Mouse (Mus musculus) layer of hippocampus, adult 6 months (tissue): ENCODE data around the gene Osgep. TPM values are rescaled to one million over a fixed set of nuclear protein-coding genes. Genes with fewer than 3 reads are reported as not detected.

Source experiments
- long read RNA-seq, 2 experiments: library from polyadenylated mRNA; unstranded; transcript quantifications; one replicate each; pipeline ENCODE4 v2.0.0; 2019 to 2020
- polyA plus RNA-seq: library from polyadenylated mRNA; unstranded; fragments of <200 nt; fragmentation: Nextera tagmentation; gene quantifications from 2 replicates; pipeline ENCODE4 v1.2.3, GENCODE M21; 2021

Osgep gene
- 75.5 and 79.0 TPM in 2 replicates for polyA plus RNA-seq
- long read RNA-seq, experiment 1, transcript Osgep-202 (11 exons, 3,388 nt) = major isoform, 92 of 116 reads
- long read RNA-seq, experiment 1, partial matches to known transcripts = 6 of 116 reads
- long read RNA-seq, experiment 1, other reads (novel, unspliced or antisense) = 18 of 116 reads
- long read RNA-seq, experiment 2, transcript Osgep-202 (11 exons, 3,388 nt) = major isoform, 116 of 145 reads
- long read RNA-seq, experiment 2, partial matches to known transcripts = 1 of 145 reads
- long read RNA-seq, experiment 2, other reads (novel, unspliced or antisense) = 25 of 145 reads

DNA sequence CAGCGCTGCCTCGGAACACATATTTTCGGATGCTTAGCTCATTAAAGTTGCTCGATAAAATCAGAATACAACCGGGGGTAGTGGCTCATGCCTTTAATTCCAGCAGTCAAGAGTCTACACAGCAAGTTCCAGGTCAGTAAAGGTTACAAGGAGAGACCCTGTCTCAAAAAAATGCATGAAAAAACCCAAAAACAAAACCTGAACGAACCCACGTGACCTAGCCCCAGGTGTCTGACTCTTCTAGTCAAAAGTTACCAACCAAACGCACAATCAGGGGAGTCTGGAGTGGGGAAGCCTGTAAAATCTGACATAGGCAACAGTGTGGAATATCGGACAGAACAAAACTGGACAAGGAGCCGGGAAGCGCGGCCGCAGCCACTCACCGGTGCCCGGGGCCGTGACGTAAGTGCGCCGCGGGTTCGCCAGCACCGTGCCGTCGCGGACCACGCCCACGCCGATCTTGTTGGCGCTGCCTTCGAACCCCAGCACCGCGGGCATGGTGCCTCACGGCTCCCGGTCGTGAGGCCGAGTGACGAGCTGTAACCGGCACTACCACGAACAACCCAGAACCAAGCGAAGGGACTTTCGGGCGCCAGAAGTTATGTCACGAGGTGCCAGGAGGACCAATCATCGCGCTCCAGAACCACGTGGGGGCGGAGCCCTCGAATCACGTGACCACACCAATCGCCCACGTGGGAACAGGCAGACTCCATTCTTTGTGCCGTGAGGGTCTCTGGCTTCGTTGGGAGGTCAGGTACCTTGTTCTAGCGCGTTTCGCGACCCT is at the start of gene Osgep, which contains the start of gene Apex1:
Gene Osgep (minus strand): TSS at position 613 of the 784 bp plus-strand sequence.
Gene Apex1 (plus strand): TSS at position 688 of the 784 bp plus-strand sequence.

DNA sequence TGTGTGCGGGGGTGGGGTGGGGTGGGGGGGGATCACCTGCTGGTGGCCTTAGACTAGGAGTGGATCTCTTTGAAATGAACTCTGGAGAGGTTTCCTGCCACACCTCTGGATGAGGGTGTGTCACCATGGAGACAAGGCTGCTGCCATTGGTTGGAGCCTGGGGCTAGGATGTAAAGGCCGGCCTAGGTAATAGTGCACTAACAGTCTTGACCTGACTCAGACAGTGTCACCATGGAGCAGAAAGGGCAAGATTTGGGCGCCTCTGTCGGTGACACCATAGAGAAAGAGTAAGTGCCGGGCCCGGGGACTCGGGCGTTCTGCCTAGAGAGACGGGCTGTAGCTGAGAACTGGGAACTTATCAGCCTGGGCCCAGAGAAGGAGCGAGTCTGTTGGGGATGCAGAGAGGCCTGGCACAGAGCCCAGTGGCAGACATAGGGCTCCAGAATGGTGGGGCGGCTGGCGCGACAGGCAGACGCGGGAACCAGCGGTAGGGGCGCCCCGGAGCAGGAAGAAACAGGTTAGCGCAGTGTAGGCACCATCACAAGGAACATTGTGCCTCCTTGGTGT is 31.3 kb upstream of the Osgep start, which contains the start of gene Pnp2:
Gene Pnp2 (plus strand): TSS at position 51 of the 567 bp plus-strand sequence.

DNA sequence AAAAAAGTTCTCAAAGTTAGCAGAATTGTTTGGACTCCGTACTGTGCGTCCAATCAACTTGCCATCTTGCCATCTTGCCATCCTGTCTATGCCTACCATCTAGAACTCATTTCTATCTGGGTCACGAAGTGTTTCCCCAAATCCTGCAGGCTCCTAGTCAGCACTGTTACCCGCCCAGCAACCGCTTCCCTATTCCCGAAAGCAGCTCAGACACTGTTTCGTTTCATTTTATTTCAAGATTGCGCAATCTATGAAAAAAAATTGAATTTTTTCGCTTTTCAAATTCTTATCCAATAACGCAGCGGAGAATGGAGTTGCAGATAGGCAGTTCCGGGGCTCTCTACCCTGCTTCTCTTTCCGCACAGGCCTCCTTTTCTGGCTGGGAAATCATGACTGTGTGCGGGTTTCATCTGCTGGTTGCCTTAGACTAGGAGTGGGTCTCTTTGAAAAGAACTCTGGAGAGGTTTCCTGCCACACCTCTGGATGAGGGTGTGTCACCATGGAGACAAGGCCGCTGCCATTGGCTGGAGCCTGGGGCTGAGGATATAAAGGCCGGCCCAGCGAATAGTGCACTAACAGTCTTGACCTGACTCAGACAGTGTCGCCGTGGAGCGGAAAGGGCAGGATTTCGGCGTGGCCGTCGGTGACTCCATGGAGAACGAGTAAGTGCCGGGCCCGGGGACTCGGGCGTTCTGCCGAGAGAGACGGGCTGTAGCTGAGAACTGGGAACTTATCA is 19.4 kb upstream of the Osgep start, which contains the start of gene Gm49342:
Gene Gm49342 (plus strand): TSS at position 586 of the 736 bp plus-strand sequence.

DNA sequence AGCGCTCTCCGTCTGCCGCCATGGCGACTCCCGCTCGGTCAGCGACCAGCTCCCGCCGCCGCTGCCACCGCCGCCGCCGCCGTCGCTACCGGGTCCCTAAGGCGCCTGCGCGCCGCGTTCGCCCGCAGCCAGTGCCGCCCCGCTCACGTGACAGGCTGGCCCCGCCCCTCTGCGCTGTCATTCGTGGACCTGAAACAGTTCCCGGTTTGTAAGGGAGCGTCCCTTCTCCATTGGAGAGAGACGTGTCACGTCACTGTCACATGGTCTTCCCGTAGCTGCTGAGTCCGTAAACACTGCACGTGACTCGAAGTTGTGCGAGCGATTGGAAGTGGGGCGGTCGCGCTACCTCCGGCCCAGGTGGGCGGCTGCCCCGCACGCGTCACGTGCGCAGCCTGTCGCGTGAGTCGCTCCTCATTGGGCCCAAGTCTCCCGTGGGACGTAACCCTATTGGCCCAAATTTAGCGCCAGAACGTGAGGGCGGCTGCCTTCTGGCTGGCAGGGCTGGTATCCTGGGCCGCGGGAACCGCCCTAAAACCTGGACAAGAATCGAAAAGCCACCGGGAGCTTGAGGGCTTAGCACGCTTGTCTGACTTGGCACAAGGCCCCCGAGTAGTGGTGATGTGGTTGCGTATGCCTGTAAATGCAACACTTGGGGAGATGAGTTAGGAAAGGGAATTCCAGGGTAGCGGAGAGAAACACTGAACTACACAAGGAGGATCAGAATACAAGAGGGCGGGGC is 6.2 kb upstream of the Osgep start, which contains the start of the genes Pip4p1 and Pnp:
Gene Pip4p1 (minus strand): TSS at position 103 of the 739 bp plus-strand sequence.
Gene Pnp (plus strand): TSS at position 329 of the 739 bp plus-strand sequence.

DNA sequence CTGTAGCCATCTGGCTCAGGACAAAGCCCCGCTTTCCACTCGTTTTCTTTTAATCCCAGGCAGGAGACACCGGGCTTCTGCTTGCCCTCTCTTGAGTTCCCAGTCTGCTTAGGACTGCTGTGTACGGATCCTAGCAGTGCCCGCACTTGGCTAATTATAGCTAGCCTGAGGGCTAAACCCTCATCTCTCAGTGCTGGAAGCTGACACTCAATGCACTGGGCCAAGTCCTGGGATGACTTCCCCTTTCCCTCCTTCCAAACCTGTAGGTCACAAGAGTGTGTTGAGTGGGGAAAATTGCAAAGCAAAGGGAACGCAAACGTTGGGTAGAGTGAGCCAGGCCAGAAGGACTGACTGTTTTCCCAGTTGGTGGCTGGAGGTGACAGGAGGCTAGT is 27.3 kb downstream of the Osgep start, which contains the start of gene Klhl33:
Gene Klhl33 (minus strand): TSS at position 134 of the 392 bp plus-strand sequence.

DNA sequence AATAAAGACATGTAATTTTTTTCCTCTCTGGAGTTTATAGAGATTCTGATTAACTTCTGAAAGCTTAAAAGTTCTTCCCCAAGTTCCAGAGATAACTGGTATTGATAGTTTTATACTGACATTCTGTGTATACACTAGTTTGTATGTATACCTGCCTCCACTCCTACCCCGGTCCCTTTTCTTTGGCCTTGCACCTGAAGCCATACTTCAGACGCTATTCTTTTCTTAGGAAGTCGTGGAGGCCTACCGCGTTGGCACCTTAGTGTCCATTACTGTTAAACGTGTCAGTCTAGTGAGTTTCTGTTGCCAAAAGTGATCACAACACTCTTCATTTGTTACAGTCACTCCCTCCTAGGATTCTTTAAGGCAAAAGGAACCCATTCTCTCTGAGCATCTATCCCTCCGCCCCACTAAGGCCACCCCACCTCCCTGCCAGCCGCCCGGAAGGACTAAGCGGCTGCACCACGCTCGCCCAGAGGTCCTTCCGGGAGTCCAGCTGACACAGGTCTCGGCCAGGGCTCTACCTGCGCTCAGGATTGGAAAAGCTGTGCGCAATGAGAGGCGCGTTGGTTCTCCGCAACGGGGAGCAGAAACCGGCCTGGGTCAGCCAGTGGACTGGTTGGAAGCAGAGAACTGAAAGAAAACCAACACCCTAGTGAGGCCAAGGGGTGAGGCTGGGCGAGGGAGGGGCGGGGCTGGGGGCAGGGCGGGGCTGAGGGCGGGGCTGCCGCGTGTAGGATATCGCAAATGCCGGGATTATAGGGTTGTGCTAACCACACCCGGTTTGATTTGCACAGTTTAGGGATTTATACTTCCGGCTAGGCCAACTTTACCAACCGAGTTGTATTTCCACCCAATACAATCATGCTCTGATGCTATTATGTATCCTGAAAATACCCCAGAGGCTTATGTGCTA is 54.5 kb downstream of the Osgep start, which contains the start of gene Tep1:
Gene Tep1 (minus strand): TSS at position 672 of the 916 bp plus-strand sequence.

Other genes starting within 250 kb of the Osgep start
- gene Olfr747, start 231.7 kb downstream of the Osgep start, polyA plus RNA-seq = not detected in 2 replicates
- not detected in 2 replicates for gene Olfr748, start 217.5 kb downstream of the Osgep start, polyA plus RNA-seq
- not detected in 2 replicates for gene Olfr749, start 179.8 kb downstream of the Osgep start, polyA plus RNA-seq
- gene Ttc5, start 139.4 kb downstream of the Osgep start, polyA plus RNA-seq = 53.7 and 55.6 TPM in 2 replicates
- gene Ccnb1ip1, start 117.2 kb downstream of the Osgep start, polyA plus RNA-seq = not detected in 2 replicates
- 24.4 and 27.2 TPM in 2 replicates for gene Parp2, start 117.1 kb downstream of the Osgep start, polyA plus RNA-seq
- gene Tep1, start 54.3 kb downstream of the Osgep start, polyA plus RNA-seq = 1.2 and 2.4 TPM in 2 replicates
- 0.19 and 0.49 TPM in 2 replicates for gene Klhl33, start 27.4 kb downstream of the Osgep start, polyA plus RNA-seq
- gene Apex1, start 75 bp upstream of the Osgep start, polyA plus RNA-seq = 86.9 and 97.4 TPM in 2 replicates
- 65.9 and 75.6 TPM in 2 replicates for gene Pip4p1, start 6.0 kb upstream of the Osgep start, polyA plus RNA-seq
- 9.8 and 10.9 TPM in 2 replicates for gene Pnp, start 6.2 kb upstream of the Osgep start, polyA plus RNA-seq
- not detected in 2 replicates for gene Gm49342, start 19.6 kb upstream of the Osgep start, polyA plus RNA-seq
- gene Pnp2, start 31.1 kb upstream of the Osgep start, polyA plus RNA-seq = 1.2 and 2.4 TPM in 2 replicates
- 0.11 and 0.23 TPM in 2 replicates for gene Rnase10, start 82.9 kb upstream of the Osgep start, polyA plus RNA-seq
- not detected in 2 replicates for gene Rnase9, start 117.0 kb upstream of the Osgep start, polyA plus RNA-seq
- gene Rnase11, start 125.3 kb upstream of the Osgep start, polyA plus RNA-seq = not detected in 2 replicates
- 0.23 TPM in 1 of 2 replicates, not detected in the other for gene Rnase12, start 132.8 kb upstream of the Osgep start, polyA plus RNA-seq
- gene Olfr750, start 149.5 kb upstream of the Osgep start, polyA plus RNA-seq = not detected in 2 replicates
- 17.8 and 18.4 TPM in 2 replicates for gene Rnase4, start 166.2 kb upstream of the Osgep start, polyA plus RNA-seq
- gene Ang, start 166.3 kb upstream of the Osgep start, polyA plus RNA-seq = 4.1 and 4.4 TPM in 2 replicates
- gene Eddm3b, start 189.5 kb upstream of the Osgep start, polyA plus RNA-seq = not detected in 2 replicates
- gene Rnase6, start 199.0 kb upstream of the Osgep start, polyA plus RNA-seq = 0.39 and 1.0 TPM in 2 replicates
- 2.7 and 2.9 TPM in 2 replicates for gene Rnase1, start 221.9 kb upstream of the Osgep start, polyA plus RNA-seq
- gene Rnase2b, start 237.4 kb upstream of the Osgep start, polyA plus RNA-seq = not detected in 2 replicates